Mouse (Mus musculus): ENCODE data around the gene Dennd2a. TPM values are rescaled to one million over a fixed set of nuclear protein-coding genes. Genes with fewer than 3 reads are reported as not detected.

Gene Dennd2a
- polyA plus RNA-seq, 1 experiment, result 8.4 TPM

DNA sequence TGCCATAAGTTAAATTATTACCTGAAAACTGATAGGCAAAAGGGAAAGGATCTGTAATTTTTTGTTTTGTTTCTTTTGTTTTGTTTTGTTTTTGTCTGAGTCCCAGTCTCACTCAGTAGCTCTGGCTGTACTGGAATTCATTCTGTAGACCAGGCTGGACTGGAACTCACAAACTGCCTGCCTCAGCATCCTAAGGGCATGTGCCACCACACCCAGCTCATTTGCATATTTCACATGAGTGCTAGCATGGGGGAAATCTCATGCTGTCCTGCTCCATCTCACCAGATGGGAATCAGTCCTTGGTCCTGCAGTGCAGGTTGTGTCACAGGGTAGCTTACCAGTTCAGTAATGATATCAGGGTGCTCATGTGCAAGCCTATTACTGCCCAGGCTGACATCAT, 22.7 kb downstream of the Dennd2a start:
- H3K79me2 ChIP-seq (ENCODE audit: control insufficient read depth, insufficient read depth), result peaks cover 5% of the 10 kb centered on the region
- TF ChIP-seq TCF3 (IDR thresholded peaks at IDR 0.05; ENCODE audit: insufficient read length, low read depth) (no peak), MAX (IDR thresholded peaks at IDR 0.05; ENCODE audit: low read depth) (no peak), MYOD1 (IDR thresholded peaks at IDR 0.05; ENCODE audit: control insufficient read depth in 1 of 3, insufficient read length in 2 of 3, low read depth in 2 of 3) (no peak), E2F4 (IDR thresholded peaks at IDR 0.05; ENCODE audit: insufficient read depth) (no peak), POLR2A (IDR thresholded peaks at IDR 0.05; ENCODE audit: insufficient read length, low read depth) (no peak)
- H3K4me3 ChIP-seq, result no peak overlapping the region
- no peak overlapping the region for H3ac ChIP-seq (ENCODE audit: control insufficient read depth, insufficient read length)
- H3K4me2 ChIP-seq (ENCODE audit: low read depth), result no peak overlapping the region
- H3K27me3 ChIP-seq (ENCODE audit: control insufficient read depth, insufficient read depth, insufficient read length), result no peaks in the 10 kb centered on the region
- H3K36me3 ChIP-seq (ENCODE audit: control insufficient read depth, insufficient read depth), result no peaks in the 10 kb centered on the region

DNA sequence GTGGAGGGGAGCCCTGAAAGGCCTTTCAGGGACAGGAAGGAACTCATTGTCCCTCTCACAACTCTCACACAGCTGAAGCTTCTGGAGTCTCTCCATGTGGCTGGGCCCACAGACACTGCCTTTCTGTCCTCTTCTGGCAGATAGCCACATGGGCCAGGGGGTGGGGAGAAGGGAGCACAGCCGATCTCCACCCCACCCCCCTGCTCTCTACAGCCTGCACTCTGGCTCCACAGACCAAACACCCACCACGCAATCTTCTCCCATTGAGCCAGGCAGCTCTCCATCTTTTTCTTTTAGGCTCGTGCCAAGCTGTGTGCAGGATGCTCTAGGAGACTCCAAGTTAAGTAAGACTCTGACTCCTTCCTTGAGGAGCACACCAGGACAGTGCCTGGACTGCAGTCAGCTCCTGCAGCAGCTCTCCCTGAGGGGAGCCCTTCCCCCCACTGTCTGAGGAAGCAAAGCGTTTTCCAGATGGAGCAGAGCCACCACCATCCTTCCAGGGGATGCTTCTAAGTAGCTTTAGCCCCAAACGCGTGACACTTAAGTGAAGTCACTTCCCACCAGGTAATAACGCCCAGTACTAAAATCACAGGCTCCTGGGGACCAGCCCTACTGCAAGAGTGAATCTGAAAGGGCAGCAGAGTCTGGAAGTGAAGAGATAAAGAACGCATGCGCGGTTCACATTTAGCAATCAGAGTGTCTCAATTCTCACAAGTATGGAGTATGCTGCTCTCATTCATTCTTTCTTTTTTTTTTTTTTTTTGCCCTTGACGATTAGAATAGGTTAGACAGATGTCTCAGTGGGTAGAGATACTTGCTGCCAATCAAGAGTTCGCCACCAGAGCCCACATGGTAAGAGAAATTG, 28.8 kb downstream of the Dennd2a start:
- Histone ChIP-seq H3ac (ENCODE audit: control insufficient read depth, insufficient read length) (no peak overlapping the region), H3K79me2 (ENCODE audit: control insufficient read depth, insufficient read depth) (no peaks in the 10 kb centered on the region), H3K4me3 (no peak overlapping the region), H3K36me3 (ENCODE audit: control insufficient read depth, insufficient read depth) (no peaks in the 10 kb centered on the region), H3K4me2 (ENCODE audit: low read depth) (no peak overlapping the region), H3K27me3 (ENCODE audit: control insufficient read depth, insufficient read depth, insufficient read length) (no peaks in the 10 kb centered on the region)
- no peak for TF ChIP-seq REST (IDR thresholded peaks at IDR 0.05; ENCODE audit: insufficient read depth, insufficient read length)
- TF ChIP-seq TCF3 (IDR thresholded peaks at IDR 0.05; ENCODE audit: insufficient read length, low read depth), result no peak
- TF ChIP-seq SRF (IDR thresholded peaks at IDR 0.05; ENCODE audit: control insufficient read depth, insufficient read length, low read depth), result no peak
- TF ChIP-seq USF1 (IDR thresholded peaks at IDR 0.05; ENCODE audit: low read depth), result no peak
- TF ChIP-seq POLR2A (IDR thresholded peaks at IDR 0.05; ENCODE audit: insufficient read length, low read depth), result no peak
- no peak for TF ChIP-seq TCF12 (IDR thresholded peaks at IDR 0.05; ENCODE audit: insufficient read depth, poor library complexity, severe bottlenecking)
- no peak for TF ChIP-seq E2F4 (IDR thresholded peaks at IDR 0.05; ENCODE audit: insufficient read depth)
- no peak for TF ChIP-seq CEBPB (IDR thresholded peaks at IDR 0.05; ENCODE audit: insufficient read depth, poor library complexity, severe bottlenecking)

DNA sequence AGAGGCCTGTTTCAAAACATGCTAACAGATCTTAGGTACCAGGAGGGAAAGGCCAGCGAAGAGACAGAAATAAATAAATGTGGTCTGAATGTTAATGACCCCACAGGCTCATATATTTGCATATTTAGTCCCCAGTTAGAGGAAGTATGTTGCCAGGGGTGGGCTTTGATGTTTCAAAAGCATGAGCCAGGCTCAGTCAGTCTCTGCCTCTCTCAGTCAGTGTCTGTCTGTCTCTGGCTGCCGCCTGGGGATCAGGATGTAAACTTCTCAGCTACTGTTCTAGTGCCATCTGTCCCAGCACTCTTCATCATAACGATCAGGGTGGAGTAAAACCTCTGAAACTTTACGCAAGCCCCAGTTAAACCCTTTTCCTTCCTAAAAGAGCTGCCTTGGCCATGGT, 29.9 kb downstream of the Dennd2a start:
- H3K4me2 ChIP-seq (ENCODE audit: low read depth), result no peak overlapping the region
- no peaks in the 10 kb centered on the region for H3K36me3 ChIP-seq (ENCODE audit: control insufficient read depth, insufficient read depth)
- TF ChIP-seq USF1 (IDR thresholded peaks at IDR 0.05; ENCODE audit: low read depth) (no peak), POLR2AphosphoS2 (IDR thresholded peaks at IDR 0.05; ENCODE audit: insufficient read length, low read depth) (no peak)
- no peaks in the 10 kb centered on the region for H3K79me2 ChIP-seq (ENCODE audit: control insufficient read depth, insufficient read depth)
- H3K27me3 ChIP-seq (ENCODE audit: control insufficient read depth, insufficient read depth, insufficient read length), result no peaks in the 10 kb centered on the region
- H3ac ChIP-seq (ENCODE audit: control insufficient read depth, insufficient read length), result no peak overlapping the region
- no peak overlapping the region for H3K4me3 ChIP-seq

GRCm38 (mm10) chr6:39527337-39527784, 30.3 kb downstream of the Dennd2a start:
- H3K27me3 ChIP-seq (ENCODE audit: control insufficient read depth, insufficient read depth, insufficient read length), result no peaks in the 10 kb centered on the region
- H3K36me3 ChIP-seq (ENCODE audit: control insufficient read depth, insufficient read depth), result no peaks in the 10 kb centered on the region
- no peak overlapping the region for H3K4me2 ChIP-seq (ENCODE audit: low read depth)
- TF ChIP-seq SRF (IDR thresholded peaks at IDR 0.05; ENCODE audit: control insufficient read depth, insufficient read length, low read depth) (no peak), MAX (IDR thresholded peaks at IDR 0.05; ENCODE audit: low read depth) (no peak), E2F4 (IDR thresholded peaks at IDR 0.05; ENCODE audit: insufficient read depth) (no peak), POLR2AphosphoS2 (IDR thresholded peaks at IDR 0.05; ENCODE audit: insufficient read length, low read depth) (no peak), MYOG (IDR thresholded peaks at IDR 0.05; ENCODE audit: control insufficient read depth in 1 of 3, insufficient read depth in 1 of 3, insufficient read length in 2 of 3, low read depth in 2 of 3) (no peak), MYOD1 (IDR thresholded peaks at IDR 0.05; ENCODE audit: control insufficient read depth in 1 of 3, insufficient read length in 2 of 3, low read depth in 2 of 3) (no peak), POLR2A (IDR thresholded peaks at IDR 0.05; ENCODE audit: insufficient read length, low read depth) (no peak), TCF3 (IDR thresholded peaks at IDR 0.05; ENCODE audit: insufficient read length, low read depth) (no peak), USF1 (IDR thresholded peaks at IDR 0.05; ENCODE audit: low read depth) (no peak), REST (IDR thresholded peaks at IDR 0.05; ENCODE audit: insufficient read depth, insufficient read length) (no peak), CEBPB (IDR thresholded peaks at IDR 0.05; ENCODE audit: insufficient read depth, poor library complexity, severe bottlenecking) (no peak), TCF12 (IDR thresholded peaks at IDR 0.05; ENCODE audit: insufficient read depth, poor library complexity, severe bottlenecking) (no peak)
- H3K4me3 ChIP-seq, result no peak overlapping the region
- no peak overlapping the region for H3ac ChIP-seq (ENCODE audit: control insufficient read depth, insufficient read length)
- no peaks in the 10 kb centered on the region for H3K79me2 ChIP-seq (ENCODE audit: control insufficient read depth, insufficient read depth)

DNA sequence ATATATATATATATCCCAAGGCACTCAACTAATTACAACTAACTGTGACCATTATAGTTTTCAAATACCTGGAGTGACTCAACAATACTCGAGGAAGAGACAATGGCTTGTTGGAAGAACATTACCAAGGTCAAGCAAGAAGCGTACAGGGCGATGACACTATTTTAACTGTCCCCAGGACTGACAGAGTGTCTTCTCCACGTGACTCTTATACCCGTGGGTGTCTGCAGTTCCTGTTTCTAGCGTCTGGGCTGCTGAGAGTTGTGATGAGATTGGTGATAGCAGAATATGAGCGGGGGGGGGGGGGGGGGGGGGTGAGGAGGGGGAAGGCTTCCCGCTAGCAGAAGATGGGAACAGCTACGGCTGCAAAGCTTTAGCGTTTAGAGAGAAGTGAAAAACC, 30.9 kb downstream of the Dennd2a start:
- Histone ChIP-seq H3ac (ENCODE audit: control insufficient read depth, insufficient read length) (no peak overlapping the region), H3K27me3 (ENCODE audit: control insufficient read depth, insufficient read depth, insufficient read length) (no peaks in the 10 kb centered on the region), H3K36me3 (ENCODE audit: control insufficient read depth, insufficient read depth) (no peaks in the 10 kb centered on the region), H3K4me2 (ENCODE audit: low read depth) (no peak overlapping the region), H3K4me3 (no peak overlapping the region), H3K79me2 (ENCODE audit: control insufficient read depth, insufficient read depth) (no peaks in the 10 kb centered on the region)
- no peak for TF ChIP-seq CEBPB (IDR thresholded peaks at IDR 0.05; ENCODE audit: insufficient read depth, poor library complexity, severe bottlenecking)
- TF ChIP-seq POLR2AphosphoS2 (IDR thresholded peaks at IDR 0.05; ENCODE audit: insufficient read length, low read depth), result no peak
- TF ChIP-seq TCF3 (IDR thresholded peaks at IDR 0.05; ENCODE audit: insufficient read length, low read depth), result no peak
- no peak for TF ChIP-seq POLR2A (IDR thresholded peaks at IDR 0.05; ENCODE audit: insufficient read length, low read depth)
- TF ChIP-seq E2F4 (IDR thresholded peaks at IDR 0.05; ENCODE audit: insufficient read depth), result no peak
- no peak for TF ChIP-seq TCF12 (IDR thresholded peaks at IDR 0.05; ENCODE audit: insufficient read depth, poor library complexity, severe bottlenecking)
- no peak for TF ChIP-seq SRF (IDR thresholded peaks at IDR 0.05; ENCODE audit: control insufficient read depth, insufficient read length, low read depth)
- no peak for TF ChIP-seq MYOG (IDR thresholded peaks at IDR 0.05; ENCODE audit: control insufficient read depth in 1 of 3, insufficient read depth in 1 of 3, insufficient read length in 2 of 3, low read depth in 2 of 3)
- TF ChIP-seq REST (IDR thresholded peaks at IDR 0.05; ENCODE audit: insufficient read depth, insufficient read length), result no peak
- no peak for TF ChIP-seq USF1 (IDR thresholded peaks at IDR 0.05; ENCODE audit: low read depth)
- no peak for TF ChIP-seq MYOD1 (IDR thresholded peaks at IDR 0.05; ENCODE audit: control insufficient read depth in 1 of 3, insufficient read length in 2 of 3, low read depth in 2 of 3)
- TF ChIP-seq MAX (IDR thresholded peaks at IDR 0.05; ENCODE audit: low read depth), result no peak
